Mouse (Mus musculus) kidney, postnatal 4 days (tissue): ENCODE measurements around the gene 4933416C03Rik.

Experiments
- DNase-seq, 2 experiments: peaks; one replicate each; pipeline ENCODE4 v3.0.0; 2021; ENCODE audit warnings: mixed read lengths in 2 of 2

Gene 4933416C03Rik

DNA sequence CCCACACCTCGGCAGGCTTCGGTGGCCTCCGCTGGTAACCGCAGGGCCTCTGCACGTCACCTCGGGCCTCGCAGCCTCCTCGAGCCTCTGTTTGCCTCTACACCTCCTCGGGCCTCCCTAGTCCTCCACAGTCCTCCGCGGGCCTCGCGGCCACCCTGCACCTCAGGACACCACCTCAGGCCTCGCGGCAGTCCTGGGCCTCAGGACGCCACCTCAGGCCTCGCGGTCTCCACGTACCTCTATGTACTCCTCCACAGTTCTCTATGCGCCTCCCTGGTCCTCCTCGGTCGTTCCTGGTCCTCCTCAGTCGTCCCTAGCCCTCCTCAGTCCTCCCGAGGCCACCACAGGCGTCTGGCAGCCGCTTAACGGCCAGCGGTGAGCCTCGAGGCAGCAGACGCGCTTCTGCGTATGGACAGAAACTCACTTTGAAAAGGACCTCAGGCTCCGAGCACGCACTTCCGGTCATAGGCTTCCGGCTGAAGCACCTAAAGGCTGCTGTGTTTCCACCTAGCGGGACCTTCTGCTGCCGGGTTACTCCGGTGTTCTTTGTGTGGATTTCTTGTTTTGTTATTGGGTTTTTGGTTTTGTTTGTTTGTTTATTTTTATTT is at the start of gene 4933416C03Rik:
4933416C03Rik (minus strand) TSS at position 51 of the 608 bp plus-strand sequence.
- no peak for DNase-seq

DNA sequence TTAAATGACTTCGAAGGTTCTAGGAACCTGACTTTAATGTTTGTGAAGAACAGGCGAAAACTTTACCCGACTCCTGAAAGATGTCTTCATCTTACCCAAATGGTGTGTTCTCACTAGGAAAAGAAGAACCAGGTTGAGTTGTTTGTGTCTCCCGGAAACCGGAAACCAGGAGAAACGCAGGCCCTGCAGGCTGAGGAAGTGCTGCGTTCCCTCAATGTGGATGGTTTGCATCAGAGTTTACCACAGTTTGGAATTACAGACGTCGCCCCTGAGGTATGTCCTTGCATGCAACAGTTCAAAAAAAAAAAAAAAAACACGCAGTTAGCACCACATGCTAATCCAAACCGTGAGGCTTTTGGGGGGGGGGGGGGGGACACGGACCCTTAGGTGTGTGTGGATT is 48.6 kb upstream of the 4933416C03Rik start:
- DNase-seq = no peak

DNA sequence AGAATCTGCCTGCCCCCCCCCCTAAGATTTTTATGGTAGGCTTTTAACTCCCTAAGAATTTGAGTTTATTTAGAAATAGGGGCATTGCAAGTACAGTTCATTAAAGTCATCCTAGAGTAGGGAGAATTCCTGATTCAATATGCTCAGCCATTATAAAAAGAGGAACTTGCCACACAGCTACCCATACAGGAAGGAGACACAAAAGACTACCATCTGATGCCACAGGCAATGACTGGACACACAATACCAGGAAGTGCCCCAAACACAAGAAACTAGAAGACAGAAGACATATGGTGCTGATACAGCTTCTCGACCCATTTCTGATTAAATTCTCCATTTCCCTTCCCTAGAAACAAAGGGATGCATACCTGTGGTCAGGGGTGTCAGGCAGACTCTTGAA is 43.0 kb upstream of the 4933416C03Rik start:
- no peak for DNase-seq

GRCm38 (mm10) chr10:116154707-116155106 is 41.0 kb upstream of the 4933416C03Rik start:
- DNase-seq = no peak

DNA sequence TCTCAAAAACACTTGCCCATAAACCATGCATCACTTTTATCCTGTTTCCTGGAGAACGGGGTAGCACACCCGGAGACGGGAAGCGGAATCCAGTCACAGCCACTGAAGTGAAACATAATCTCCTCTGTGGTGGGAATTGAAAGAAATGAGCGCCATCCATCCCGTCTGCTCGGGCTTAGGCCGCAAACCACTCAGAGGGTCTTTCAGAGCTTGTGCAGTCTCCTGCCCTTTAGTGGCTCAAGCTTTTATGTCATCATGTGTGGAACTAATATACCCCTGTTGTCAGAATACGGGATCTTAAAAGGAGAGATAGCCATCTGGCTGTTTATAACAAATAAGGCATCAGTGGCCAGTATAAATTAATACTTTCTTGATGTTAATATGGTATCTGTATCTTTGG is 32.4 kb upstream of the 4933416C03Rik start:
- DNase-seq = no peak

DNA sequence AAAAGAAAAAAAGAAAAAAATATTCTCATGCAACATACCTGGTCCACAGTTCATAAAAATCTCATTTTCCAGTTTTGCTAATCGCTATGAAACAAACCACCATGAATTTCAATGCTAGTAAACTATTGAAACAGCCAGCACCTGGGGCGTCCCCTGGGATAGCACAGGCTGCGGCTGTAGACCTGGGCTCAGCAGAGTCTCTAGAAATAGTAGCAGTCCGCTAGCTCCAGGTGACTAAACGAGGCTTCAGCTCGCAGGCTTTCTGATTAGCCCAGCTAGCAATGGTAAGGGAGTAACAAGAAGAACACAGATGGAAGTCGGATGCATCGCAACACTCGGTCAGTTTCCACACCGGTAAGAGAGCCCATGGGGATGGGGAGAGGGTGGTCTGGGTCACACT is 30.0 kb upstream of the 4933416C03Rik start:
- no peak for DNase-seq

- DNase-seq = no peak
Measured at GRCm38 (mm10) chr10:116140226-116140625, 26.5 kb upstream of the 4933416C03Rik start.

- no peak for DNase-seq
Measured at GRCm38 (mm10) chr10:116135187-116135586, 21.5 kb upstream of the 4933416C03Rik start.

- DNase-seq = no peak
Measured at GRCm38 (mm10) chr10:116132233-116132632, 18.5 kb upstream of the 4933416C03Rik start.

DNA sequence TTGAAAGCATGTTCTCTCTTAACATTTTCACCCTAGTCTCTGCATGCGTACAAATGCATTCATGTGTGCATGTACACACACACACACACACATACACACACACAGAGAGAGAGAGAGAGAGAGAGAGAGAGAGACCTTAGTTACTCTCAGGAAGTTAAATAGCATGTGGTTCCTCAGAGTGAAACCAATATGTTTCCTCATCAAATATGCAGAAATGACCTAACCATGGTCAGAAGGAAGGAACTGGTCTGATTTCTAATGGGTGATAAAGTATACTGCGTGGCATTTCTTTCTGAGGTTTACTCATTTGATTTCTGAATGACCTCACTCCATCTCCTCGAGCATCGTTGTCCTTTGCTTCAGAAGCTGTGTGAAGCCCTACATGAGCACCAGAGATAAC is 17.5 kb upstream of the 4933416C03Rik start:
- no peak for DNase-seq

- no peak for DNase-seq
Measured at GRCm38 (mm10) chr10:116130401-116130800, 16.7 kb upstream of the 4933416C03Rik start.

DNA sequence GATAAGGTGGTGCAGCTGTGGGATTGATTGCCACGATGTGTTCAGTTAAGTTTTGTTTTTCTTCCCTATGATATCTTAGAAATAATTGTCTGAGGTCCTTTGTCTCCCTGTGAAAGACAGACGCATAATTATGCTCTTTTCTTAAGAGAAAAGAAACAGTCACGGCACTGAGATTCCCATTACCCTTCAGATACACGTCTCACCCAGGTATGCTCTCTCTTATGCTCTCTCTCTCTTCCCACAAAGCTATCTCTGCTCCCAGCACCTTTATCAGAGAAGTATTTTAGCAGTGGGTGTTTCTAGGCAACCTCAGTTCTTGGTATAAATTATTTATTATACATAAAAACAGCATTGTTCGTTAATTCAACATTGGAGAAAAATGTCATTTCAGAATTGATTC is 11.6 kb upstream of the 4933416C03Rik start:
- DNase-seq = no peak

DNA sequence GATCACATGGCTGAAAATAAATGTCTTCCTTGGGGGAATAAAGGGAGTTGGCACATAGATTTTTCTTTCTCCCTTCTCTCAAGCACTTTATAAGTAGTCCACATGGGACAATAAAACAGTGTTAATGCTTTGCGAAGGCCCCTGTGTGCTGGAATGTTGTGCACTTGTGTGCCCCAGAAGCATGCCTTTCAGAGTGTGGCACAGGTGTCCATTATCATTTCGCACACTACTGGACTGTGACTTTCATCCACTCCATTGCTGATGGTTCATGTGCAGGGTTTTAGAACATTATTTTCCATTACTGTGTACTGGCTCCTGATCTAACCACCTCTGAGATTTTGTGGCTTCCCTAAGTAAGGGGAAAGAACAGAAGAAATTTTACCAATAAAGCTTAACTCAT is 10.1 kb upstream of the 4933416C03Rik start:
- no peak for DNase-seq

- DNase-seq = no peak
Measured at GRCm38 (mm10) chr10:116121463-116121862, 7.7 kb upstream of the 4933416C03Rik start.

- no peak for DNase-seq
Measured at GRCm38 (mm10) chr10:116117060-116117459, 3.3 kb upstream of the 4933416C03Rik start.

DNA sequence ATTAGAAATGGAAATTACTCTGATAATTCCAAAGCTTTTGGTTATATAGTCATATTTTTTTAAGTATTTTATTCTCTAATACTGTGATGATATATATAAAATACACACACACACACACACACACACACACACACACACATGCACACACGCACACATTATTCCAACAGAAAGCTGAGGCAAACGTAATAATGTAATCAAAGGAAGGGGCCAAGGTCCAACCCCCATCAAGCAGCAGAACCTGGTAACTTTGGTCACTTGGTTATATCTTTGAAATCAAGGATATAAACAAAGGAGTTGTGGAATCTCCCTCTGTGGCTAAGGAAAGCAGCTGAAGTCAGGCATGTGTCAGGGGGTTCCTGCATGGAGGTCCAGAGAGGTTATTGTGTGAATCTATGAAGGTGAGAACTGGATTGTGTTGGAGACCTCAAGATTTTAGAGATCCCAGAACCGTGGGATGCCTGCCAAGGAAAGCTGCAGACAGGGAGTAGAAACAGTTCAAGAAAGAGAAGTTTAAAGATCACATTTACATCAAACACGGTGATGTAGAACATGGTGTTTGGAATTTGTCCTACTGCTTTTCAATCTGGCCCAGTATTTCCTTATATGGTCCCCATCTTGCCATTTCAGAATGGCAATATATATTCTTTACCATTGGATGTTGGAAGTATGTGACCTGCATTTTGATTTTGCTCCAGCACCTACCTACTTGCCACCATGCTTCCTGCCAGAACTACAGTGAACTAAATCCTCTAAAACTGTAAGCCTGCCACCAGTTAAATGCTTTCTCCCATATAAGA is 2.4 kb upstream of the 4933416C03Rik start:
- no peak for DNase-seq

DNA sequence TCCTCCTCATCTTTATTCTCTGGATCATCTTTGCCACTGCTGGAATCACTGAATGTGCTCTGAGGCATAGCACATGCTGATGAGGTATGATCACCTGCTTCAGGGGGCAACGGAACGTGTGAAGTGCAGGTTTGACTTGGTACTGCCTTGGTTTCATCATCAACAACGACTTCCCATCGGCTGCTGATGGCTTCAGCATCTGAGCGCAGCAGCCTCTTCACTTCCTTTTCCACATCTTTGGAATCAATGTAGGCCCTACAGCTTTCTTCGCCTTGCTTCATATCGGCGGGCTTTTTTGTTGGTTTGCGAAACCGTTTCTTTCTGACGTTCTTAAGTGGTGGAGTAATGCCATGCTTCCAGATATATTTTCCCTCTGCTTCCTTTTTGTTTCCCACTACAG is 849 bp downstream of the 4933416C03Rik start:
- no peak for DNase-seq

- no peak for DNase-seq
Measured at GRCm38 (mm10) chr10:116108730-116109129, 5.0 kb downstream of the 4933416C03Rik start.

DNA sequence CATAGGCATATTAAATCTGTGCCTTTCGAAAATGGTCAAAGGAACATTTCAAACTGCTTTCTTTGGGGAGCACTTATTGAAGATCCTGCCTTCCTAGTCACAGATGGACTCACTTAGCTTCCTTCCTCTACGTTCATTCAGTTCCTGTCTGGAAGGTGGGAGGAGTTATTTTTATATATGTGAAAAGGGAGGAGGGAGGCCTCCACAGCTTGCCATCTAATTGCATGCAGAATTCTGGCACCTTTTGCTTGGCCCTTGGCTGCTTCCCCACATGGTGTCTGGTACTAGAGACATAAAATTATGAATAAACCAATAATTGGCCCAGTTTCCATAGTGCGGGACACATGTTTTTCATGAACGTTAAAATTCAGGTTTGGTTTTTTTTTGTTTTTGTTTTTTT is 5.5 kb downstream of the 4933416C03Rik start:
- DNase-seq = no peak

DNA sequence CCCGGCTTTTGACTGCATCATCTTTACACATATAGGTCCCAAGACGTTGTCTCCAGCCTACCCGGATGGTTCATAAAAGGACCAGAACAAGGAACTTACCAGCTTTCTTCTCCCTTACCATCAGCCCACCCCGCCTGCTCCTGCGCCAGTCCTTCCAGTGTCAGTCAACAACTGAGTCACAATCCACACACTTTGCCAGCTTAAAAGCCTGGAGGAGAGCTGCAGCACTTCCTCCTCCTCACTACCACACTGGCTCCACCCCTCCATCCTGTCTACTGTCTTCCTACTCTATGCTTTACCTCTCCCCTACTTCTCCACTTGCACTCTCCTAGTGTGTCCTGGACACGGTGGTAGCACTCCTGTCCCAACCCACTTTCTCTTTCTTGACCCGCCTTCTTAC is 15.2 kb downstream of the 4933416C03Rik start:
- DNase-seq = no peak

GRCm38 (mm10) chr10:116096466-116096865 is 17.3 kb downstream of the 4933416C03Rik start:
- DNase-seq = no peak

DNA sequence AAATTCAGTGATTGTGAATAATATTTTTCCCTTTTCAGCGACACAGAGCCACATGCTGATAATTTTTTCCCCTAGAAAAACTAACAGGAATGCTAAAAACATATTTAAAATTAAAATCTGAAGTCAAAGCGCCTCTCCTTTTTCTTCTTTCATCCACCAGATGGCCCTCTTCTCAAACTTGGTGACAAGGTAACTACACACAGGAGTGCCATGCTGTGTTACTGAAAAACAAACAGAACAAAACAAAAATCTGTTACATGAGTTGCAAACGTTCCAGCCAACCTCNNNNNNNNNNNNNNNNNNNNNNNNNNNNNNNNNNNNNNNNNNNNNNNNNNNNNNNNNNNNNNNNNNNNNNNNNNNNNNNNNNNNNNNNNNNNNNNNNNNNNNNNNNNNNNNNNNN is 29.8 kb downstream of the 4933416C03Rik start:
- no peak for DNase-seq

GRCm38 (mm10) chr10:116080841-116081240 is 32.9 kb downstream of the 4933416C03Rik start:
- DNase-seq = no peak

DNA sequence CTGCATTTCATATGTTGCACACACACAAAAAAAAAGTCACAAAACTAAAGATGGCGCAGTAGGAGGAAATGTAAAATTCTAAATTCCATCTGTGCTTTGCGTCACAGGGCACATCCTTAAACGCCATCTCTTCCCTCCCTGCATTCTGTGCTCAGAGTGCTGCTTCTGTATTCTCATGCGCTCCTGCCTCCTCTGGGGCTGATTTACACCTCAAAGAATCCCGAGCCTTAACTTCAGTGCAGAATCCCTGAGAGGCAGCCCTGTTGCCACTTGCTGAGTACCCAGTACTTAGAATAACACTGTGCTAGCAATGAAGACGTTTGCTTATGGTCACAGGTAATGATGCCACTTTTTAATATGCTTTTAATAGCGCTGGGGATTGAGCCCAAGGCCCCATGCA is 34.3 kb downstream of the 4933416C03Rik start:
- DNase-seq = no peak

DNA sequence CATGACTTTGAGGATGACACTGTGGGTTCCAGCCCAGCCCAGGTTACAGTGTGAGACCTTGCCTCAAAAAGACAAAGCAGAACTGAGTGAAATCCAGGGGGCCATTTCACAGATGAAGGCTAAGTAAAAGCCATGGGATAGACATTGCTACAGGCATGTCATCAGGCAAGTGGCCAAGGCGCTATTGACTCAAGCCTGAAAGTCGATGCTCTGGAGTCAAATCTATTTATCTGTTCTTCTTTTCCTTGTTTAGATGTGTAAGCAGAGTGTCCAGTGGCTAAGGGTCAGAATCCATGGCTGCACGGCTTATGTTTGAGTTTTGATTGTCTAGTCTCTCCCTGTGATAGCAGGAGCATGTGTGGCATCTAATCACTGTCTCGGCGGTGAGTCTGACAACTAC is 35.1 kb downstream of the 4933416C03Rik start:
- no peak for DNase-seq
